Mouse (Mus musculus): ENCODE data around the gene Gstm1. TPM values are rescaled to one million over a fixed set of nuclear protein-coding genes. Genes with fewer than 3 reads are reported as not detected.
"Not testable (repeated sequence)": the region's sequence is repeated elsewhere in the genome, so short reads cannot be mapped to it uniquely, and the experiment has no call there.

The Gstm1 gene
- polyA plus RNA-seq, 1 experiment from 2014 or later: 415 TPM

GRCm38 (mm10) chr3:108014974-108015346 is 2.8 kb downstream of the Gstm1 start:
- Histone ChIP-seq H3K4me2 (peak overlapping the region; percentile 65; the same call in 1 of the 2 replicates), H3K4me1 (replicated peaks) (peaks cover 32% of the 10 kb centered on the region)
- WGBS (ENCODE audit: insufficient replicate concordance): 71% methylated on average over 2 of the region's 2 CpGs

GRCm38 (mm10) chr3:108014098-108014973 is 3.4 kb downstream of the Gstm1 start:
- WGBS (ENCODE audit: insufficient replicate concordance): 64% methylated on average over 7 of the region's 8 CpGs
- Histone ChIP-seq H3K4me3 (replicated peaks) (no peak overlapping the region), H3K4me1 (replicated peaks) (peaks cover 32% of the 10 kb centered on the region), H3K36me3 (replicated peaks) (no peaks in the 10 kb centered on the region), H3K9me3 (replicated peaks) (no peaks in the 10 kb centered on the region), H3K27me3 (no peaks in the 10 kb centered on the region), H3K27ac (replicated peaks) (peak overlapping the region; percentile 48), H3K4me2 (peak overlapping the region; percentile 39), H3K9ac (no peak overlapping the region)
- ATAC-seq (ENCODE audit: insufficient read depth): no peak

More at GRCm38 (mm10) chr3:108014974-108015346, 2.8 kb downstream of the Gstm1 start:
- Histone ChIP-seq H3K27me3 (no peaks in the 10 kb centered on the region), H3K9ac (no peak overlapping the region), H3K9me3 (replicated peaks) (no peaks in the 10 kb centered on the region), H3K4me3 (replicated peaks) (no peak overlapping the region), H3K27ac (replicated peaks) (no peak overlapping the region), H3K36me3 (replicated peaks) (no peaks in the 10 kb centered on the region)
- no peak for ATAC-seq (ENCODE audit: insufficient read depth)

- H3K9me3 ChIP-seq (replicated peaks): no peaks in the 10 kb centered on the region
- no peak overlapping the region for H3K9ac ChIP-seq
These were observed 4.4 kb downstream of the Gstm1 start for GRCm38 (mm10) chr3:108013331-108013871.

GRCm38 (mm10) chr3:108011558-108011957 is 6.2 kb downstream of the Gstm1 start:
- Histone ChIP-seq H3K4me1 (replicated peaks) (peaks cover 19% of the 10 kb centered on the region), H3K27ac (replicated peaks) (no peak overlapping the region), H3K4me2 (no peak overlapping the region), H3K27me3 (no peaks in the 10 kb centered on the region), H3K36me3 (replicated peaks) (no peaks in the 10 kb centered on the region), H3K4me3 (replicated peaks) (no peak overlapping the region), H3K9ac (no peak overlapping the region), H3K9me3 (replicated peaks) (no peaks in the 10 kb centered on the region)
- 68% methylated on average over 3 of the region's 3 CpGs for WGBS (ENCODE audit: insufficient replicate concordance)
- ATAC-seq (ENCODE audit: insufficient read depth): no peak

More at GRCm38 (mm10) chr3:108013331-108013871, 4.4 kb downstream of the Gstm1 start:
- no peak for ATAC-seq (ENCODE audit: insufficient read depth)
- peaks cover 25% of the 10 kb centered on the region for H3K4me1 ChIP-seq (replicated peaks)
- 41% methylated on average over 4 of the region's 4 CpGs for WGBS (ENCODE audit: insufficient replicate concordance)
- no peak overlapping the region for H3K4me3 ChIP-seq (replicated peaks)
- no peaks in the 10 kb centered on the region for H3K36me3 ChIP-seq (replicated peaks)
- H3K4me2 ChIP-seq: peak overlapping the region; percentile 39
- peak overlapping the region; percentile 48 for H3K27ac ChIP-seq (replicated peaks)
- no peaks in the 10 kb centered on the region for H3K27me3 ChIP-seq

- 48% methylated on average over 2 of the region's 2 CpGs for WGBS (ENCODE audit: insufficient replicate concordance)
- Histone ChIP-seq H3K9ac (no peak overlapping the region), H3K27ac (replicated peaks) (no peak overlapping the region), H3K36me3 (replicated peaks) (no peaks in the 10 kb centered on the region), H3K4me2 (no peak overlapping the region), H3K27me3 (no peaks in the 10 kb centered on the region), H3K4me1 (replicated peaks) (peaks cover 16% of the 10 kb centered on the region), H3K4me3 (replicated peaks) (no peak overlapping the region), H3K9me3 (replicated peaks) (no peaks in the 10 kb centered on the region)
- no peak for ATAC-seq (ENCODE audit: insufficient read depth)
These were observed 7.5 kb downstream of the Gstm1 start for GRCm38 (mm10) chr3:108010286-108010685.

- 58% methylated on average over 8 of the region's 8 CpGs for WGBS (ENCODE audit: insufficient replicate concordance)
- H3K9ac ChIP-seq: no peak overlapping the region
- ATAC-seq (ENCODE audit: insufficient read depth): no peak
- H3K4me3 ChIP-seq (replicated peaks): no peak overlapping the region
- H3K4me2 ChIP-seq: no peak overlapping the region
- no peaks in the 10 kb centered on the region for H3K36me3 ChIP-seq (replicated peaks)
- H3K9me3 ChIP-seq (replicated peaks): no peaks in the 10 kb centered on the region
- H3K27me3 ChIP-seq: no peaks in the 10 kb centered on the region
- H3K4me1 ChIP-seq (replicated peaks): no peaks in the 10 kb centered on the region
- no peak overlapping the region for H3K27ac ChIP-seq (replicated peaks)
These were observed 15.8 kb downstream of the Gstm1 start for GRCm38 (mm10) chr3:108002021-108002420.

GRCm38 (mm10) chr3:107999491-107999890 is 18.3 kb downstream of the Gstm1 start:
- Histone ChIP-seq H3K27me3 (no peaks in the 10 kb centered on the region), H3K4me2 (no peak overlapping the region), H3K4me3 (replicated peaks) (no peak overlapping the region), H3K9me3 (replicated peaks) (no peaks in the 10 kb centered on the region), H3K9ac (no peak overlapping the region), H3K4me1 (replicated peaks) (no peaks in the 10 kb centered on the region), H3K27ac (replicated peaks) (no peak overlapping the region), H3K36me3 (replicated peaks) (no peaks in the 10 kb centered on the region)
- no peak for ATAC-seq (ENCODE audit: insufficient read depth)
- WGBS (ENCODE audit: insufficient replicate concordance): 77% methylated on average over 3 of the region's 3 CpGs

- WGBS (ENCODE audit: insufficient replicate concordance): 59% methylated on average over 3 of the region's 3 CpGs
- H3K9ac ChIP-seq: no peak overlapping the region
- H3K27me3 ChIP-seq: no peaks in the 10 kb centered on the region
- H3K9me3 ChIP-seq (replicated peaks): no peaks in the 10 kb centered on the region
- H3K4me1 ChIP-seq (replicated peaks): no peaks in the 10 kb centered on the region
- ATAC-seq (ENCODE audit: insufficient read depth): no peak
- H3K4me3 ChIP-seq (replicated peaks): no peak overlapping the region
- H3K27ac ChIP-seq (replicated peaks): no peak overlapping the region
- H3K4me2 ChIP-seq: no peak overlapping the region
- no peaks in the 10 kb centered on the region for H3K36me3 ChIP-seq (replicated peaks)
These were observed 19.2 kb downstream of the Gstm1 start for GRCm38 (mm10) chr3:107998591-107998990.

- no peak for ATAC-seq (ENCODE audit: insufficient read depth)
- H3K4me2 ChIP-seq: no peak overlapping the region
- no peak overlapping the region for H3K9ac ChIP-seq
- H3K4me1 ChIP-seq (replicated peaks): no peaks in the 10 kb centered on the region
- H3K4me3 ChIP-seq (replicated peaks): no peak overlapping the region
- H3K27ac ChIP-seq (replicated peaks): no peak overlapping the region
- no peaks in the 10 kb centered on the region for H3K36me3 ChIP-seq (replicated peaks)
- no peaks in the 10 kb centered on the region for H3K9me3 ChIP-seq (replicated peaks)
- 65% methylated on average over 4 of the region's 4 CpGs for WGBS (ENCODE audit: insufficient replicate concordance)
- H3K27me3 ChIP-seq: no peaks in the 10 kb centered on the region
These were observed 21.2 kb downstream of the Gstm1 start for GRCm38 (mm10) chr3:107996576-107996975.

GRCm38 (mm10) chr3:107995974-107996373 is 21.8 kb downstream of the Gstm1 start:
- not testable (repeated sequence) for H3K4me1 ChIP-seq (replicated peaks); H3K36me3 ChIP-seq (replicated peaks); H3K27ac ChIP-seq (replicated peaks); H3K4me3 ChIP-seq (replicated peaks); H3K9ac ChIP-seq; H3K27me3 ChIP-seq; H3K4me2 ChIP-seq; H3K9me3 ChIP-seq (replicated peaks); ATAC-seq (ENCODE audit: insufficient read depth)
- 76% methylated on average over 2 of the region's 2 CpGs for WGBS (ENCODE audit: insufficient replicate concordance)

GRCm38 (mm10) chr3:107986041-107986562 is 31.7 kb downstream of the Gstm1 start, which contains the start of gene Gstm2:
Gene Gstm2, minus strand, starts transcription at chr3:107986453.
- Histone ChIP-seq H3K36me3 (replicated peaks) (no peaks in the 10 kb centered on the region), H3K4me2 (no peak within 1 kb of the TSS), H3K4me3 (replicated peaks) (no peak within 1 kb of the TSS), H3K4me1 (replicated peaks) (no peaks in the 10 kb centered on the region), H3K9me3 (replicated peaks) (no peaks in the 10 kb centered on the region), H3K27me3 (no peaks in the 10 kb centered on the region), H3K9ac (no peak within 1 kb of the TSS), H3K27ac (replicated peaks) (no peak within 1 kb of the TSS)
- no peak; the same call in 1 of the 2 replicates for ATAC-seq (ENCODE audit: insufficient read depth)
- WGBS (ENCODE audit: insufficient replicate concordance): 47% methylated on average over 8 of the region's 8 CpGs
